ENCODE assay signal across 17 mouse cellular contexts in the genomic region with DNA sequence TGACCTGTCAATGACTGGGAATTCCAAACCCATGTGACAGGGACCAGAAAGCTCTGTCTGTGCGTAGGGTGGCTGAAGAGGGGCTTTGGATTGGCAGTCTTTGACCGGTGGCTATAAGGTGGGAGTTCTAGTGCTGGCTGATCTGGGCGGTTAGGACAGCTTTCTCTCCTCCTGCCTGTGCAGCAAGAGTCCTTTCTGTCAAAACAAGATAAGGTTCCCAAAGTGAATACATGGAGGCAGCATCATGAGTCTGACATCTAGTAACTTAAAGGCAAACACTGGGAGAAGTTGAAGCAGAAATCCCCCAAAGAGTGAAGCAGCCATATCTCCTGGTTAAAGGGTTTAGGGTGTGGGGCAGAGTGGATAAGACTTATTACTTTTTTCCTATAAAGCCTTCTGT. TPM values are rescaled to one million over a fixed set of nuclear protein-coding genes. Genes with fewer than 3 reads are reported as not detected.
DNase-seq lines count a peak whose midpoint lies in the region; ATAC-seq and TF ChIP-seq lines count a peak whose summit lies in the region.
"Had no signal": no experiment of that assay in that cellular context is flagged by ENCODE, and none has a peak within 500 bp of the region (broad histone marks: within the 10 kb centered on the region; RNA-seq: fewer than 3 reads in every experiment).

A gene (plus strand): TSS at position 56 of the 400 bp plus-strand sequence.

- no peak within 1 kb of the TSS for H3K27ac ChIP-seq in hindbrain, embryonic 12.5 days
- H3K27ac ChIP-seq in hindbrain, embryonic 11.5 days (ENCODE audit: low read depth, low read length): no peak within 1 kb of the TSS
- H3K27ac ChIP-seq in MEL (ENCODE audit: control insufficient read depth, low read depth, low read length): peak within 1 kb of the TSS; percentile 74
- peak within 1 kb of the TSS; percentile 35; the same call in 1 of the 2 replicates for H3K27ac ChIP-seq in forebrain, postnatal 0 days (ENCODE audit: low read depth, low read length)
- no peak within 1 kb of the TSS for H3K27ac ChIP-seq in lung, postnatal 0 days (ENCODE audit: low read length)
- H3K27ac ChIP-seq in gastrocnemius, adult 2 months: no peak within 1 kb of the TSS
- H3K27ac ChIP-seq: kidney, postnatal 0 days; limb, embryonic 15.5 days; midbrain, embryonic 12.5 days had no signal

- no peak for ATAC-seq in hindbrain, embryonic 12.5 days (ENCODE audit: low FRiP score)
- ATAC-seq in hindbrain, embryonic 11.5 days (ENCODE audit: low FRiP score): no peak
- ATAC-seq in forebrain, postnatal 0 days: no peak
- no peak for ATAC-seq in lung, postnatal 0 days
- ATAC-seq: activated CD4-positive, CD25-positive, alpha-beta regulatory T cell, adult 4 months had no signal

- H3K36me3 ChIP-seq in hindbrain, embryonic 12.5 days: no peaks in the 10 kb centered on the region
- H3K36me3 ChIP-seq in hindbrain, embryonic 11.5 days (ENCODE audit: control insufficient read depth, insufficient read depth, low read length): no peaks in the 10 kb centered on the region
- peaks cover 0 to 22% of the 10 kb centered on the region in 2 experiments; a peak in 2 of 4 replicates for H3K36me3 ChIP-seq in MEL (ENCODE audit: control insufficient read depth in 1 of 2, insufficient read depth in 2 of 2, low read length in 2 of 2)
- no peaks in the 10 kb centered on the region for H3K36me3 ChIP-seq in forebrain, postnatal 0 days (ENCODE audit: insufficient read depth)
- H3K36me3 ChIP-seq in lung, postnatal 0 days (ENCODE audit: insufficient read depth, low read length): no peaks in the 10 kb centered on the region
- H3K36me3 ChIP-seq: limb, embryonic 15.5 days; midbrain, embryonic 12.5 days had no signal

- WGBS in hindbrain, embryonic 12.5 days: 98% methylated on average over 3 of the region's 3 CpGs
- 74% methylated on average over 3 of the region's 3 CpGs for WGBS in hindbrain, embryonic 11.5 days
- 85% methylated on average over 3 of the region's 3 CpGs for WGBS in forebrain, postnatal 0 days
- whole genome bisulfite sequencing in lung, postnatal 0 days: 71% methylated on average over 3 of the region's 3 CpGs

- no peaks in the 10 kb centered on the region for H3K79me2 ChIP-seq in MEL (ENCODE audit: control insufficient read depth, insufficient read depth, low read length, poor library complexity)

- DNase-seq in hindbrain, embryonic 11.5 days (ENCODE audit: low spot score): no peak
- DNase-seq in MEL (ENCODE audit: low read depth, low spot score): peak; percentile 87
- no peak for DNase-seq in forebrain, postnatal 0 days
- DNase-seq in left cerebral cortex, postnatal 14 days (ENCODE audit: low spot score in 2 of 2): no peak
- no peak for DNase-seq in lung, postnatal 0 days (ENCODE audit: low spot score)
- DNase-seq in natural killer cell, adult 2 months (ENCODE audit: low spot score in 2 of 2): no peak
- no peak for DNase-seq in gastrocnemius, adult 2 months
- DNase-seq: cerebellum, adult 11 months; gastrocnemius, postnatal 25 days; lung, embryonic 14.5 days; thymus, postnatal 14 days had no signal

- peaks cover 8% of the 10 kb centered on the region; the same call in 1 of the 2 replicates for H3K27me3 ChIP-seq in hindbrain, embryonic 12.5 days
- no peaks in the 10 kb centered on the region for H3K27me3 ChIP-seq in hindbrain, embryonic 11.5 days (ENCODE audit: control insufficient read depth, insufficient read depth, low read length)
- H3K27me3 ChIP-seq in MEL (ENCODE audit: control insufficient read depth in 1 of 2, insufficient read depth in 2 of 2, low read length in 2 of 2): no peaks in the 10 kb centered on the region
- no peaks in the 10 kb centered on the region; the same call in 1 of the 2 replicates for H3K27me3 ChIP-seq in forebrain, postnatal 0 days (ENCODE audit: insufficient read depth, low read length)
- no peaks in the 10 kb centered on the region for H3K27me3 ChIP-seq in lung, postnatal 0 days (replicated peaks; ENCODE audit: insufficient read depth, low read length)

- H3K4me2 ChIP-seq in hindbrain, embryonic 12.5 days (replicated peaks): no peak within 1 kb of the TSS
- no peak within 1 kb of the TSS for H3K4me2 ChIP-seq in hindbrain, embryonic 11.5 days (replicated peaks; ENCODE audit: low read depth, low read length)
- H3K4me2 ChIP-seq in forebrain, postnatal 0 days (ENCODE audit: low read depth): no peak within 1 kb of the TSS
- no peak within 1 kb of the TSS for H3K4me2 ChIP-seq in lung, postnatal 0 days (replicated peaks; ENCODE audit: low read depth, low read length)
- H3K4me2 ChIP-seq: heart, embryonic 11.5 days; limb, embryonic 15.5 days; lung, embryonic 14.5 days; midbrain, embryonic 12.5 days had no signal

- intact Hi-C loops in left cerebral cortex, postnatal 14 days (cut with DNase I): no loop called here
- intact Hi-C loops in gastrocnemius, adult 2 months (cut with DNase I): no loop called here

- peak; percentile 91 to 92 for TF ChIP-seq EP300 in MEL (IDR thresholded peaks at IDR 0.05; ENCODE audit: low read depth in 1 of 2, low read length in 2 of 2)
- no peak for TF ChIP-seq EP300 in lung, postnatal 0 days (IDR thresholded peaks at IDR 0.05)

- H3K9ac ChIP-seq in hindbrain, embryonic 12.5 days: no peak within 1 kb of the TSS
- no peak within 1 kb of the TSS for H3K9ac ChIP-seq in hindbrain, embryonic 11.5 days (ENCODE audit: low read depth, low read length)
- peak within 1 kb of the TSS; percentile 17 for H3K9ac ChIP-seq in MEL (ENCODE audit: control insufficient read depth, low read depth, low read length, poor library complexity, severe bottlenecking)
- H3K9ac ChIP-seq in forebrain, postnatal 0 days: no peak within 1 kb of the TSS
- H3K9ac ChIP-seq in lung, postnatal 0 days (replicated peaks; ENCODE audit: low read depth): no peak within 1 kb of the TSS
- H3K9ac ChIP-seq: limb, embryonic 15.5 days; lung, embryonic 14.5 days; midbrain, embryonic 12.5 days had no signal

- no peak for TF ChIP-seq CTCF in MEL (IDR thresholded peaks at IDR 0.05 in 2 of 3, conservative IDR thresholded peaks at IDR 0.05 in 1 of 3; ENCODE audit: control insufficient read depth in 1 of 3, insufficient read depth in 1 of 3, low read depth in 2 of 3, low read length in 3 of 3, poor library complexity in 1 of 3, severe bottlenecking in 1 of 3)
- TF ChIP-seq CTCF in forebrain, postnatal 0 days (IDR thresholded peaks at IDR 0.05; ENCODE audit: low read depth): no peak
- TF ChIP-seq CTCF in lung, postnatal 0 days (IDR thresholded peaks at IDR 0.05): no peak
- TF ChIP-seq CTCF in gastrocnemius, adult 2 months (IDR thresholded peaks at IDR 0.05): no peak

- no peak within 1 kb of the TSS for H3K4me3 ChIP-seq in hindbrain, embryonic 12.5 days
- H3K4me3 ChIP-seq in hindbrain, embryonic 11.5 days (ENCODE audit: low read depth, low read length): no peak within 1 kb of the TSS
- H3K4me3 ChIP-seq in MEL (ENCODE audit: control insufficient read depth in 1 of 2, insufficient read depth in 1 of 2, low read depth in 2 of 2, low read length in 2 of 2): peak within 1 kb of the TSS; percentile 18 to 43
- H3K4me3 ChIP-seq in forebrain, postnatal 0 days (ENCODE audit: low read depth, low read length): no peak within 1 kb of the TSS
- no peak within 1 kb of the TSS for H3K4me3 ChIP-seq in lung, postnatal 0 days (ENCODE audit: low read depth, low read length)
- no peak within 1 kb of the TSS for H3K4me3 ChIP-seq in gastrocnemius, adult 2 months
- H3K4me3 ChIP-seq: limb, embryonic 15.5 days; midbrain, embryonic 12.5 days had no signal

- no peaks in the 10 kb centered on the region for H3K4me1 ChIP-seq in hindbrain, embryonic 12.5 days
- H3K4me1 ChIP-seq in hindbrain, embryonic 11.5 days (replicated peaks; ENCODE audit: control insufficient read depth, insufficient read depth, low read length): no peaks in the 10 kb centered on the region
- peaks cover 4 to 52% of the 10 kb centered on the region in 2 experiments for H3K4me1 ChIP-seq in MEL (ENCODE audit: control insufficient read depth in 1 of 2, insufficient read depth in 2 of 2, low read length in 2 of 2)
- H3K4me1 ChIP-seq in forebrain, postnatal 0 days (ENCODE audit: insufficient read depth): no peaks in the 10 kb centered on the region
- no peaks in the 10 kb centered on the region for H3K4me1 ChIP-seq in lung, postnatal 0 days (ENCODE audit: insufficient read depth, low read depth, low read length)
- H3K4me1 ChIP-seq: limb, embryonic 15.5 days; midbrain, embryonic 12.5 days had no signal

- no peak for TF ChIP-seq RAD21 in MEL (IDR thresholded peaks at IDR 0.05; ENCODE audit: low read depth, low read length)

- no peak for TF ChIP-seq POLR2A in MEL (IDR thresholded peaks at IDR 0.05; ENCODE audit: control insufficient read depth in 1 of 2, insufficient read depth in 1 of 2, low read depth in 1 of 2, low read length in 2 of 2, poor library complexity in 1 of 2)

- H3K9me3 ChIP-seq in hindbrain, embryonic 12.5 days (replicated peaks): no peaks in the 10 kb centered on the region
- no peaks in the 10 kb centered on the region for H3K9me3 ChIP-seq in hindbrain, embryonic 11.5 days (ENCODE audit: control insufficient read depth, low read length)
- H3K9me3 ChIP-seq in MEL (replicated peaks; ENCODE audit: insufficient read depth, low read length): no peaks in the 10 kb centered on the region
- no peaks in the 10 kb centered on the region for H3K9me3 ChIP-seq in forebrain, postnatal 0 days (ENCODE audit: low read length)
- no peaks in the 10 kb centered on the region for H3K9me3 ChIP-seq in lung, postnatal 0 days (ENCODE audit: low read length)
- H3K9me3 ChIP-seq: limb, embryonic 15.5 days; midbrain, embryonic 12.5 days had no signal

TF ChIP-seq in MEL, 35 proteins besides CTCF, POLR2A, EP300 and RAD21 (continues in another document):
- TF ChIP-seq CHD1 (IDR thresholded peaks at IDR 0.05; ENCODE audit: low read depth, low read length) (no peak), TCF12 (IDR thresholded peaks at IDR 0.05; ENCODE audit: low read depth, low read length) (peak; percentile 87), UBTF (IDR thresholded peaks at IDR 0.05; ENCODE audit: borderline replicate concordance, insufficient read depth, low read depth, low read length) (no peak), HCFC1 (IDR thresholded peaks at IDR 0.05; ENCODE audit: low read depth, low read length) (0 out of 2 replicates have a peak, but pooled peaks have one; percentile 43), ELF1 (IDR thresholded peaks at IDR 0.05; ENCODE audit: low read depth, low read length) (no peak)

RNA-seq across cellular contexts. Expression of the gene that starts here (rescaled TPM):
- 11.5 and 11.6 TPM in 2 replicates for polyA plus RNA-seq in hindbrain, embryonic 12.5 days (2016; fragmentation: Nextera tagmentation; extraction: Ambion mirVana)
- 3.9 and 5.0 TPM in 2 replicates for polyA plus RNA-seq in hindbrain, embryonic 11.5 days (2014; fragmentation: Nextera tagmentation; extraction: Ambion mirVana)
- total RNA-seq in MEL (2012; rRNA removed): 0.23 and 0.27 TPM in 2 replicates
- 1 to 10 TPM in 1 of 2 experiments, not detected in 1; 2.0 TPM for polyA plus RNA-seq in MEL (2012; ENCODE audit: insufficient read depth in 1 of 2, insufficient read length in 2 of 2, low read depth in 1 of 2, low replicate concordance in 2 of 2, missing spikeins in 1 of 2)
- total RNA-seq in forebrain, postnatal 0 days (2014; rRNA removed): 79.1 and 90.1 TPM in 2 replicates
- 44.7 and 61.4 TPM in 2 replicates for polyA plus RNA-seq in forebrain, postnatal 0 days (2015; fragmentation: Nextera tagmentation; extraction: Ambion mirVana)
- 100 to 1,000 TPM; 131 to 146 TPM for total RNA-seq in left cerebral cortex, postnatal 14 days (2021)
- 0.06 TPM in 1 of 2 replicates, not detected in the other for polyA plus RNA-seq in lung, postnatal 0 days (2015; fragmentation: Nextera tagmentation; extraction: Ambion mirVana)
- total RNA-seq in gastrocnemius, adult 2 months (2021): 1 to 10 TPM; 2.3 to 2.4 TPM
- polyA plus RNA-seq: activated CD4-positive, CD25-positive, alpha-beta regulatory T cell, adult 4 months; kidney, postnatal 0 days; lung, embryonic 14.5 days had no signal

Comparison
In these comparisons a context has a peak if more than half of its experiments do, and no peak if none do; other contexts are left out.
1. RNA of the gene that starts here (total RNA-seq): 131 to 146 TPM in left cerebral cortex, postnatal 14 days and 79.1 to 90.1 TPM in forebrain, postnatal 0 days; 2.3 to 2.4 TPM in gastrocnemius, adult 2 months and 0.23 to 0.27 TPM in MEL; every median in the first group is over 10 times any median in the second.
2. H3K27ac ChIP-seq: peak in MEL (single experiment) and forebrain, postnatal 0 days (single experiment); none in hindbrain, embryonic 12.5 days (single experiment), hindbrain, embryonic 11.5 days (single experiment), lung, postnatal 0 days (single experiment) and gastrocnemius, adult 2 months (single experiment).
3. H3K4me3 ChIP-seq: peak in MEL (2 of 2); none in hindbrain, embryonic 12.5 days (single experiment), hindbrain, embryonic 11.5 days (single experiment), forebrain, postnatal 0 days (single experiment), lung, postnatal 0 days (single experiment) and gastrocnemius, adult 2 months (single experiment).